Mouse (Mus musculus): Measurements from ENCODE around the gene Gpr62. TPM values are rescaled to one million over a fixed set of nuclear protein-coding genes. Genes with fewer than 3 reads are reported as not detected.
"Not testable (repeated sequence)": the region's sequence is repeated elsewhere in the genome, so short reads cannot be mapped to it uniquely, and the experiment has no call there.

The Gpr62 gene
- under 1 TPM in 12 of 26 experiments, not detected in 14; 0.29 to 0.97 (median 0.66) TPM for total RNA-seq (2018; cell fraction: chromatin; rRNA removed)
- under 1 TPM in 1 of 26 experiments, not detected in 25; 0.07 TPM for total RNA-seq (2018; cell fraction: cytosol; rRNA removed)
- total RNA-seq (2018; cell fraction: nucleus; rRNA removed): under 1 TPM in 10 of 26 experiments, not detected in 16; 0.22 to 0.55 (median 0.35) TPM
- not detected in 3 replicates for polyA plus RNA-seq (2018)

DNA sequence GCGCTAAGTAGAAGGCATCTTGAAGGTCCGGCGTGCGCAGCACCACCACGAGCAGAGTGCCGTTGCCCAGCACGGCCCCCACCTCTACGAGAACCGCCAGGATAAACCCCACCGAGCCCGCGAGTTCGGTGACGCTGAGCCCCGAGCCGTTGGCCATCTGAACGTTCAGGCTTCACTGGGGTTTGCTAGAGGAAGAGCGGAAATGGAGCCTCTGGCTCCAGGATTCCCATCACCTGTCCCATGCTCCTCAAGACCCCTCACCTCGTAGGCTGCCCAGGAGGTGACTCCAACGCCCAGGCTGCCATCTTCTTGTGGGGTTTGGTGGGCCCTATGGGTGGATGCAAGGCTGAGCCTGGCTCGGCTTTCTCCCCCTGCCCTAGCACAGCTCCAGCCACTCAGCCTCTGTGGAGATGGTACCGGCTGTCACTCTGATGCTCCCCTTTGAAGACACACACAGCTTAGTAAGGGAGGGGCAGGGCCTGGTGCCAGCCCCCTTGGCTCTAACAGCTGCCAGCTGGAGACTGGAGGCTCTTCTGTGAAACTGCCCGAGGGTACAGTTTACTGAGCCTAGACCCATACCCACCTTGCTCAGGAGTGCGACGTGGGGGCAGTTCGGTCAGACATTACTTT lies at the start of gene Gpr62:
Gpr62 (minus strand) TSS at position 368 of the 630 bp plus-strand sequence.
- no peak within 1 kb of the TSS for H3K4me3 ChIP-seq (ENCODE audit: inconsistent target)
- WGBS (ENCODE audit: missing documents): 41% methylated on average over 17 of the region's 26 CpGs

DNA sequence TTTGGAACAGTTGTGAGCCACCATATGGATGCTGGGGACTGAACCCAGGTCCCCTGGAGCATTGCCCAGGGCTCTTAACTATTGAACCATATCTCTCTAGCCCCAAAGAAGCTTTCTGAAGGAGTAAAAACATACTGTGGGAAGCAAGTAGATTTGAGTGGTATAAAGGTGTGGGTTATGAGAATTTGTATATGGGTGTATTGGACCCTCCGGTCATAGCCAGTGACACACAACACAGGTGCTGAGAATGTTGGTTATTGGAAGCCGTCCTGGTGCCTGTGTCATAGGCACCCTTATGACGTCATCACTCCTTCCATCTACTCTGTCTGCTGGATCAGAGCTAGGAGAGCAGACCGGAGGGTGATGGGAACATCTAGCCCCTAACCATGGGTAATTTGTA lies 48.5 kb upstream of the Gpr62 start, which contains the start of gene Iqcf5:
Iqcf5 (plus strand) TSS at position 301 of the 400 bp plus-strand sequence.
- Histone ChIP-seq H3K27ac (no peak within 1 kb of the TSS), H3K79me2 (ENCODE audit: inconsistent target) (no peaks in the 10 kb centered on the region), H3K36me3 (ENCODE audit: inconsistent target) (no peaks in the 10 kb centered on the region), H3K4me3 (ENCODE audit: inconsistent target) (no peak within 1 kb of the TSS)
- 90% methylated on average over 4 of the region's 4 CpGs for WGBS (ENCODE audit: missing documents)

More for the DNA sequence above, at the start of gene Gpr62:
- H3K79me2 ChIP-seq (ENCODE audit: inconsistent target): no peaks in the 10 kb centered on the region
- H3K27ac ChIP-seq: no peak within 1 kb of the TSS
- H3K36me3 ChIP-seq (ENCODE audit: inconsistent target): no peaks in the 10 kb centered on the region

DNA sequence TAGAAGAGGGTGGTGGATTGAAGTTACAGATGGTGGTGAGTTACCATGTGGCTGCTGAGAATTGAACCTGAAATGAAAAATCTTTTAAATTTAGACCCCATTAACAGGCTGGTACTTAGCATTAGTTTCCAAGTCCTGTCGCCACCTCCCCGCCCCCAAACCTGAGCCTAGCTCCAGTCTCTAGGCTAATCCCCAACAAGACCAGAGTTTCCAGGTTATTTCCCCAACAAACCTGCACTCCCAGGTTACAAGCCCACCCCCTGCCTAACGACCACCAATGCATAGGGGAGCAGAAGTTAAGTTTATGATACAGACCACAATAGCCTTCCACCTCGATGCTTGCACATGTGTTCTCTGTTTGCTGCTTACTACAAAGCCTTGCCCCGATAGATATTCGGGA lies 47.8 kb upstream of the Gpr62 start:
- WGBS (ENCODE audit: missing documents): 72% methylated on average over 5 of the region's 6 CpGs
- H3K79me2 ChIP-seq (ENCODE audit: inconsistent target): no peaks in the 10 kb centered on the region
- no peak overlapping the region for H3K4me3 ChIP-seq (ENCODE audit: inconsistent target)
- no peak overlapping the region for H3K27ac ChIP-seq
- H3K36me3 ChIP-seq (ENCODE audit: inconsistent target): no peaks in the 10 kb centered on the region

DNA sequence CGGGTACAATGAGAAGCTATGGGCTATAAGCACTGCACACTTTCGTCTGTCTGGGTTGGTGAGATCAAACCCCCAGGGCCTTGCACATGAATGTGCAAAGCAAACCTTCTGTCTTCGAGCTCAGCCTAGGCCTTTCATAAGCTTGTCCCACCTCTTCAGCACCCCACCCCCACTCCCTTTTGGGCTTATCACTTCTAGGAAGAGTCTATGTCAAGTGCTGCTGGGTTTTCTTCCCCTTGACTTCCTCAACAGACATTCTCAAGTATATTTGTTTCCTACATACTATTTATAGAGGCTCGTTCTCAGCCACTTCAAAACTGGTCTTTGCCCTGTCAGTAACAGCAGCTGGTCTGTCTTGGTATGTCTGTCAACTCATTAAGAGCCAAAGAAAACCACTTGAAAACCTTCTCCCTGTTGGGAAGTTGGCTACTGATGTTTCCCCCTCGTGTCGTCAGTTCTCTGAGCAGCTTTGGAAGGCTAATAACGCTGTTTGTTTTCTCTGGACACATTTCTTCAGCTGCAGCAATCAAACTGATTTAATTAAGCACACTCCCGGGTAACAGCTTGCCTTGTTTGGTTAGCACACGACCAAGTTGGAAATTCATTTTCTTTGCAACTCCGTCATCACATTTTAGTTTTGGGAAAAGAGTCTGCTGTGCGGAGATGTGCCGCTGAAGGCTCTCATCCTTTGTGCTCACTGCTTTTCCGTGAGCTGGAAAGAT lies 47.2 kb upstream of the Gpr62 start:
- H3K36me3 ChIP-seq (ENCODE audit: inconsistent target): no peaks in the 10 kb centered on the region
- 53% methylated on average over 13 of the region's 13 CpGs for WGBS (ENCODE audit: missing documents)
- no peak overlapping the region for H3K4me3 ChIP-seq (ENCODE audit: inconsistent target)
- no peak overlapping the region for H3K27ac ChIP-seq
- H3K79me2 ChIP-seq (ENCODE audit: inconsistent target): no peaks in the 10 kb centered on the region

DNA sequence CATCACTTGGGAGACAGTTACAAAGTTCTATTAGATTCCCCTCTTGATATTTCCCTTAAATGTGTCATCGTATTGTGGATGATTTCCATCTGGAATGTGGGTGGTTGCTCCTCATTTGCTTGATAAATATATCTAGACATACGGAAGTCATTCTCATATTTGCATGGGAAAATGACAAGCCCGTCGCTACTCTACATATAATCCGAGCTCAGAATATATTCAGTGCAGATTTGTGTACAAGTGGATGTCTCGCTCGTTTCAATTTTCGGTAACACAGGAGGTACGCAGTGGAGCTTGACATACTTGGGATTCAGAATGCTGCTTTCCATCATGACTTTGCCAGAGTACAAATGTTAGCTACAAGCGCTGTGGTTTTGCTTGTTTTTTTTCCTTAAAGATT lies 43.6 kb upstream of the Gpr62 start:
- Histone ChIP-seq H3K36me3 (ENCODE audit: inconsistent target) (no peaks in the 10 kb centered on the region), H3K27ac (no peak overlapping the region), H3K4me3 (ENCODE audit: inconsistent target) (no peak overlapping the region), H3K79me2 (ENCODE audit: inconsistent target) (no peaks in the 10 kb centered on the region)
- 93% methylated on average over 10 of the region's 10 CpGs for WGBS (ENCODE audit: missing documents)

DNA sequence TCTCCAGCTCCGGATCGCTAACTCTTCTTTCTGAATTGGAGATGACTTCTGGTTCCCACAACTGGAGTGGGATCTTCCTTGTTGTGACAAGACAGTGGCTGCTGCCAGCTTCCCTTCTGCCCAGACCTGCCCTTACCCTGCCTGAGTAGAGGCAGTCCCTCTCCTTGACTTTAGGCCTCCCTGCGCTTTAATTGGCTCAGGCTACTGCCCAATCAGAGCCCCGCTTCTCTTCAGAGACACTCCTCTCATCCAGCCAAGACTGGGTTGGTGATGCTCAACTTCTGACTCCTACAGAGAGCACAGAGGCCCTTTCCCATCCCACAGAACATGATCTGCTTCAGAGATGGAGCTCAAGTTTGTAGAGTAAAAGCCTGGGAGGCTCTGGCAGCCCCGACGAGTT lies 38.5 kb upstream of the Gpr62 start:
- Histone ChIP-seq H3K79me2 (ENCODE audit: inconsistent target) (no peaks in the 10 kb centered on the region), H3K36me3 (ENCODE audit: inconsistent target) (no peaks in the 10 kb centered on the region), H3K27ac (no peak overlapping the region), H3K4me3 (ENCODE audit: inconsistent target) (no peak overlapping the region)
- 90% methylated on average over 6 of the region's 6 CpGs for WGBS (ENCODE audit: missing documents)

DNA sequence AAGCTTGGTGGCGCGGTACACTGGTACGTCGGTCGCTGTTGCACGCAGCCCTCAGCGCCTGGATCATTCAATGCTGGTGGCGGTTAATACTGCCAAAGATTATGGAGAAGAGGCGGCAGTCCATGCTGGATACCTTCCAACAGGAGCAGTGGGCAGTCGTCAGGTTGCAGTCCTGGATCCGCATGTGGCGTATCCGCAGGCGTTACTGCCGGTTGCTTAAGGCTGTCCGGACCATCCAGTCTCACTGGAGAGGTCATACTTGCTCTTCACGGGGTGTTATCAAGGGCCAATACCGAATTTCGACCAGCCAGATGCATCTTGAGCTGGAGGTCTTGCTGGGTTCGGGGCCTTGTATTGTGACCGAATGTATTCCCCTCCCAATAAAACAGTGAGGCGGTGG lies 36.1 kb upstream of the Gpr62 start:
- Histone ChIP-seq H3K4me3 (ENCODE audit: inconsistent target) (no peak overlapping the region), H3K79me2 (ENCODE audit: inconsistent target) (no peaks in the 10 kb centered on the region), H3K36me3 (ENCODE audit: inconsistent target) (no peaks in the 10 kb centered on the region), H3K27ac (no peak overlapping the region)
- 91% methylated on average over 22 of the region's 22 CpGs for WGBS (ENCODE audit: missing documents)

DNA sequence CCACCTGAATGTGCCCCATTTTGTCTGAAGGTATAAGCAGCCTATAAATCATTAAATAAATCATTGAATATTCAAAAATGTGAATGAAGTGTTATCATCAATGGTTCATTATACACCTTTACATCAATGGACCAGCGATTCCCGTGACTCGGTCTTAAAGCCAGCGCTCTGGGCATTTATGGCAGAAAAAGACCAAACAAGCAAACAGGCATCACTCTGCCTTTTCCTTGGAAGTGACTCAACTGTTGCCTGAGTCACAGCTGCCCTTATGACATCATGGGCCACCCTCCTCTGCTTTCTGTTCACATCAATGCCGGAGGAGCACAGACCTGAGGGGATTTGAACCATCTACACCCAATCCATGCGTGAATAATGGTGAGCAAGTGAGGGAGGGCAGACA lies 33.9 kb upstream of the Gpr62 start, which contains the start of gene Iqcf1:
Iqcf1 (plus strand) TSS at position 301 of the 400 bp plus-strand sequence.
- Histone ChIP-seq H3K36me3 (ENCODE audit: inconsistent target) (no peaks in the 10 kb centered on the region), H3K4me3 (ENCODE audit: inconsistent target) (no peak within 1 kb of the TSS), H3K27ac (no peak within 1 kb of the TSS), H3K79me2 (ENCODE audit: inconsistent target) (no peaks in the 10 kb centered on the region)
- WGBS (ENCODE audit: missing documents): 91% methylated on average over 6 of the region's 6 CpGs

DNA sequence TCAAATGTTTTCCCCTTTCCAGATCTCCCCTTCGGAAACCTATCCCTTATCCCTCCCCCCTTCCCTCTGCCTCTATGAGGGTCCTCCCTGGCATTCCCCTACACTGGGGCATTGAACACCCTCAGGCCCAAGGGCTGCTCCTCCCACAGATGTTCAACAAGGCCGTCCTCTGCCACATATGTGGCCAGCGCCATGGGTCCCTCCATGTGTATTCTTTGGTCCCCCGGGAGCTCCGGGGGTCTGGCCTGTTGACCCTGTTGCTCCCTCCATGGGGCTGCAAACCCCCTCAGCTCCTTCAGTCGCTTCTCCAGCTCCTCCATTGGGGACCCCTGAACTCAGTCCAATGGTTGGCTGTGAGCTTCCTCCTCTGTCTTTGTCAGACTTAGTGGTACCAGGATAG lies 21.9 kb upstream of the Gpr62 start:
- H3K27ac ChIP-seq; H3K4me3 ChIP-seq (ENCODE audit: inconsistent target); H3K79me2 ChIP-seq (ENCODE audit: inconsistent target): not testable (repeated sequence)
- WGBS (ENCODE audit: missing documents): 97% methylated on average over 6 of the region's 6 CpGs
- H3K36me3 ChIP-seq (ENCODE audit: inconsistent target): peaks cover 26% of the 10 kb centered on the region; the same call in 1 of the 2 replicates

DNA sequence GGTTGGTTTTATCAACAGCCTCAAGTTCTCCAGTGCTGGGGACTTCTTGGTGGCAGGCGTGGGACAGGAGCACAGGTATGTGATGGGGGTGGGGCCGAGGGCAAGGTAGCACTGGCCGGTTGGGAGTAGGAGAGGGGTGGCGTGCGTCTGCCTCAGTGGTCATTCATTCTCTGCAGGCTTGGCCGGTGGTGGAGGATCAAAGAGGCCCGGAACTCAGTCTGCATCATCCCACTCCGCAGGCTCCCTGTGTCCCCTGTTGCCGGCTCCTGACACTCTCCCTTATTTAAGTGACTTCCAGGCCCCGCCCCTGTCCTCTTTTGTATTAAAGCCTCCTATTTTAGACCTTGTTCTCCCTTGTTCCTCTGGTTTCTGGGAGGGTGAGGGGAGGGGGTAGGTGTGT lies 19.3 kb upstream of the Gpr62 start:
- 94% methylated on average over 10 of the region's 10 CpGs for WGBS (ENCODE audit: missing documents)
- H3K36me3 ChIP-seq (ENCODE audit: inconsistent target): peaks cover 36% of the 10 kb centered on the region; the same call in 1 of the 2 replicates
- H3K79me2 ChIP-seq (ENCODE audit: inconsistent target): no peaks in the 10 kb centered on the region; the same call in 1 of the 2 replicates
- no peak overlapping the region for H3K4me3 ChIP-seq (ENCODE audit: inconsistent target)
- no peak overlapping the region for H3K27ac ChIP-seq

DNA sequence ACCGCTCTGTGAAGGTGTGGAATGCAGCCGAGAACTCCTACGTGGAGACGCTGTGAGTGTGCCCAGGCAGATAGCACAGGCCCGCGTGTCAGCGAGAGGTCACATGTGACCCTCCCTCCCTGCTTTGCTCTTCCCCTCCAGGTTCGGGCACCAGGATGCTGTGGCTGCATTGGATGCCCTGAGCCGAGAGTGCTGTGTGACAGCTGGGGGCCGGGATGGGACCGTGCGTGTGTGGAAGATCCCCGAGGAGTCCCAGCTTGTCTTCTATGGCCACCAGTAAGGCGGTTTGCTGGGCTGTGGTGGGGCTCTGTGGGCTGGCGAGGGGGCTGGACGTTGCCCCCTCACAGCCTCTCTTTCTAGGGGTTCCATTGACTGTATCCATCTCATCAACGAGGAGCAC lies 17.9 kb upstream of the Gpr62 start:
- H3K36me3 ChIP-seq (ENCODE audit: inconsistent target): peaks cover 36% of the 10 kb centered on the region; the same call in 1 of the 2 replicates
- H3K4me3 ChIP-seq (ENCODE audit: inconsistent target): no peak overlapping the region
- H3K27ac ChIP-seq: no peak overlapping the region
- 97% methylated on average over 17 of the region's 17 CpGs for WGBS (ENCODE audit: missing documents)
- peaks cover 13% of the 10 kb centered on the region for H3K79me2 ChIP-seq (ENCODE audit: inconsistent target)

DNA sequence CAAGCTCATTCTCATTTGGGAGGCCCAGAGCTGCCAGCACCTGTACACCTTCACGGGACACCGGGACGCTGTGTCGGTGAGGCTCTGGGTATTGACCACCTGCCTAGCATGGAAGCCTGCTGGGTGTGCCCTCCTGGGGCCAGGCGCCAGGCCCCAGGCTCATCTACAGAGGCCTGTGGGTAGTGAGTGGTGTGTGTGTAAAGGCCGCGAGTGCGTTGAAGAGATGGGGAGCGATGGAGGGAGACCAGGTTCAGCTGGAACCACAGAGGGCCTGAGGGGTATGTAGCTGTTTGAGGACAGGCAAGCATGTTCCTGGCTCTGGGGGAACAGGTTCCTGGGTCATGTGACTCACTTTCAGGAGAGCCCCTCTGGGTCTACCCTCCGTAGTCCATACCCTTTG lies 17.4 kb upstream of the Gpr62 start:
- Histone ChIP-seq H3K79me2 (ENCODE audit: inconsistent target) (peaks cover 18% of the 10 kb centered on the region), H3K4me3 (ENCODE audit: inconsistent target) (no peak overlapping the region), H3K36me3 (ENCODE audit: inconsistent target) (peaks cover 36% of the 10 kb centered on the region; the same call in 1 of the 2 replicates), H3K27ac (no peak overlapping the region)
- 97% methylated on average over 10 of the region's 10 CpGs for WGBS (ENCODE audit: missing documents)

DNA sequence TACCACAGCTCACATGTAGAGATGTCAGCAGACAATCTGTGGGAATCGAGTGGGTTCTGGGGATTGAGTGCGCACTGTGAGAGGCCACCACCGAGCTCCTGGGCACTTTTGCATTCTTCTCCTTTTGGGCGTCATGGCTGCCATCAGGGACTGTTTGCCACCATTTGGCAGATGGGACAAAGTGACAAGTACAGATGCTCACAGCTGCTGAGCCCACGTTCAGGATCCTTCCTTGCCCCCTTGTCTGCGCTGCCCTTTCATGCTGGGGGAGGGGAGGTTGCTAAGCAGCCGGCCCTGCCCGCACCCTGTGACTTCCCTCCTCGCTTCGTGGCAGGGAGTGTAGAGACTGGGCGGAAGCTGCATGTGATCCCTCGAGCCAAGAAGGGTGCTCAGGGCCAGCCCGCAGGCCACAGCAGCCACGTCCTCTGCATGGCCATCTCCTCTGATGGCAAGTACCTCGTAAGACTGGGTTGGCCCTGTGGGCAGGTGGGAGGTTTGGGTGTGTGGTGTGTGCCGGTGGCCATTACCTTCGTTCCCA lies 16.9 kb upstream of the Gpr62 start:
- H3K36me3 ChIP-seq (ENCODE audit: inconsistent target): peaks cover 36% of the 10 kb centered on the region; the same call in 1 of the 2 replicates
- H3K79me2 ChIP-seq (ENCODE audit: inconsistent target): peaks cover 22% of the 10 kb centered on the region
- no peak overlapping the region for H3K27ac ChIP-seq
- WGBS (ENCODE audit: missing documents): 88% methylated on average over 14 of the region's 17 CpGs
- H3K4me3 ChIP-seq (ENCODE audit: inconsistent target): no peak overlapping the region

DNA sequence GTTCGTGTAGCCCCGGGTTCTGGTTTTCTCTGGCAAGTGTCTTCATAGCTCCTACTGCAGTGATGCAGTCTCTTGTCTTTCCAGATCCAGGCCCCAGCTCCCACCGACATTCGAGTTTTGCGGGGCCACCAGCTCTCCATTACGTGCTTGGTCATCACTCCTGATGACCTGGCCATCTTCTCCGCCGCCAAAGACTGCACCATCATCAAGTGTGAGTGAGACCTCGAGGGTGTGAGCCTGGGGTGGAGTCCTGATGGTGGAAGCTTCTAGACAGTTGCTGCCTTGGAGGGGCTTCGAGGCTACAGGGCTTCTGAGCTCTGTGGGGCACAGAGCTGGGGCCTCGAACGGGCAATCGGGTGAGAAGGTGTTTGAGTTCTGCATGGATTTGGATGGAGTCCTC lies 15.9 kb upstream of the Gpr62 start:
- peaks cover 26% of the 10 kb centered on the region for H3K79me2 ChIP-seq (ENCODE audit: inconsistent target)
- no peak overlapping the region for H3K27ac ChIP-seq
- no peak overlapping the region for H3K4me3 ChIP-seq (ENCODE audit: inconsistent target)
- H3K36me3 ChIP-seq (ENCODE audit: inconsistent target): peaks cover 36% of the 10 kb centered on the region; the same call in 1 of the 2 replicates
- 90% methylated on average over 12 of the region's 13 CpGs for WGBS (ENCODE audit: missing documents)

DNA sequence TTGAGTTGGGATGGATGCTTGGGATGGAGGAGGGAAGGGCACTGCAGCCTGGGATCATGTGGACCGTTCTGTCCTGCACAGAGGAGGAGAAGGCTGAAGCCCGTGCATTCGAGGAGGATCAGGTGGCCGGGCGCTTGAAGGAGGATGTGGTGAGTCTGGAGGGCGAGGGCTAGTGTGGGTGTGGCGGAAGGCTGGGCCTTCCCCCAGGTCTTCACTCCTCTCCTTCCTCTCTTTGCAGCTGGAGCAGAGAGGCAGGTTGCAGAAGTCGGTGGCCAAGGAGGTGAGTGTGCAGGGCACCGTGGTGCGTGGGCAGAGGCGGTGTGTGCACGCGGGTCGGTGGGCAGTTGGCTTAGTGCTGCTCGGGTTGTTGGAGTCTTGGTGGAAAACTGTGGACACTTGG lies 15.3 kb upstream of the Gpr62 start:
- Histone ChIP-seq H3K4me3 (ENCODE audit: inconsistent target) (no peak overlapping the region), H3K36me3 (ENCODE audit: inconsistent target) (peaks cover 36% of the 10 kb centered on the region; the same call in 1 of the 2 replicates), H3K27ac (no peak overlapping the region), H3K79me2 (ENCODE audit: inconsistent target) (peaks cover 26% of the 10 kb centered on the region)
- WGBS (ENCODE audit: missing documents): 47% methylated on average over 15 of the region's 15 CpGs

Data from macrophage (primary cell).